In the genomic region with DNA sequence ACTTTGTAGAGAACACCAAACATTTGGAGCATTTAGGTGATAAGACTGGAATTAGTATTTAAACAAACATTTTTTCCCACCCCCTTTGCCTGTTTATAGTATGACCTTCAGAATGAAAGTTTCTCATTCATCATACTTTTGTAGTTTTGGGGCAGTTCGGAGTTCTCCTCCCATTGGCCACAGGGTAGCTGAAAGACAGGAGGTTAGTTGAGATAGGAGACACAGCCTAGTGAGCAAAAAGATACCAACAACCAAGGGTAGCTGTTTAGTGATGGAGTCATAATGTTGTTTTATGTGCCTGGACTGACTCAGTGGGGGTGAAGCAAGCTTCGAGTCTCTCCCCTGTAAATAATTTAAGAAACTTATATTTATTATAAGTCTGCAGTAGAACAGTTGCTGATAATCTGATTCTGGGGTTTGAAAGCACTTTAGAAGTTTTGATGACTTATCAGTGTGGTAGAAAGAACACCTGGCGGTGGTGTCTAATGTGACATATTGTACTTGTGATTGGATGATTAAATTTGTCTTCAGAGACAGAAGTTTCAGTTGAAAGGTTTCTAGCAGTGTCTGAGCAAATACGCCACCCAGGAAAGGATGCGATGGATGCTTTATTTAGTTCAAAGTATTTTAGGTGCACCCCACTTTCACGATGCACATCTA, we compare ENCODE assay signal across 9 mouse cellular contexts. TPM values are rescaled to one million over a fixed set of nuclear protein-coding genes. Genes with fewer than 3 reads are reported as not detected.
DNase-seq lines count a peak whose midpoint lies in the region; ATAC-seq lines count a peak whose summit lies in the region.
"Had no signal": no experiment of that assay in that cellular context is flagged by ENCODE, and none has a peak within 500 bp of the region (broad histone marks: within the 10 kb centered on the region; RNA-seq: fewer than 3 reads in every experiment).

No protein-coding gene starts in this region.

- peak overlapping the region; percentile 60 for H3K4me3 ChIP-seq in kidney, embryonic 14.5 days (ENCODE audit: low read length)
- H3K4me3 ChIP-seq in embryonic facial prominence, embryonic 10.5 days, result peak overlapping the region; percentile 80
- peak overlapping the region; percentile 86 for H3K4me3 ChIP-seq in midbrain, embryonic 16.5 days (ENCODE audit: low read depth, low read length)

- no peaks in the 10 kb centered on the region for H3K27me3 ChIP-seq in kidney, embryonic 14.5 days (ENCODE audit: control insufficient read depth, insufficient read depth, low read length)
- H3K27me3 ChIP-seq in embryonic facial prominence, embryonic 10.5 days (replicated peaks; ENCODE audit: low read depth, poor library complexity, severe bottlenecking), result peaks cover 13% of the 10 kb centered on the region; the same call in 1 of the 2 replicates
- H3K27me3 ChIP-seq in midbrain, embryonic 16.5 days (ENCODE audit: control insufficient read depth, insufficient read depth, low read depth, low read length), result no peaks in the 10 kb centered on the region
- H3K27me3 ChIP-seq: Patski had no signal

- WGBS in kidney, embryonic 14.5 days, result 75% methylated on average over 6 of the region's 6 CpGs
- 86% methylated on average over 6 of the region's 6 CpGs for WGBS in embryonic facial prominence, embryonic 10.5 days
- 80% methylated on average over 6 of the region's 6 CpGs for WGBS in midbrain, embryonic 16.5 days

- no peak for DNase-seq in kidney, adult 11 months
- no peak for DNase-seq in embryonic facial prominence, embryonic 10.5 days (ENCODE audit: low spot score)
- DNase-seq in induced T-regulatory cell, adult 2 months (ENCODE audit: low read depth), result peak; percentile 49
- no peak for DNase-seq in right cerebral cortex, adult 18-20 months
- no peak for DNase-seq in right cerebral cortex, postnatal 36 days (ENCODE audit: low spot score in 2 of 2)
- no peak for DNase-seq in thymus, adult 18-20 months

- H3K36me3 ChIP-seq in kidney, embryonic 14.5 days (ENCODE audit: control insufficient read depth, insufficient read depth, low read length), result no peaks in the 10 kb centered on the region
- H3K36me3 ChIP-seq in embryonic facial prominence, embryonic 10.5 days (replicated peaks), result no peaks in the 10 kb centered on the region
- no peaks in the 10 kb centered on the region for H3K36me3 ChIP-seq in midbrain, embryonic 16.5 days (ENCODE audit: control insufficient read depth, insufficient read depth, low read length)

- H3K9ac ChIP-seq in kidney, embryonic 14.5 days (ENCODE audit: low read depth, low read length), result no peak overlapping the region
- H3K9ac ChIP-seq in midbrain, embryonic 16.5 days (ENCODE audit: low read depth, low read length), result peak overlapping the region; percentile 87

- peaks cover 15% of the 10 kb centered on the region for H3K4me1 ChIP-seq in kidney, embryonic 14.5 days (ENCODE audit: control insufficient read depth, insufficient read depth, low read length)
- H3K4me1 ChIP-seq in embryonic facial prominence, embryonic 10.5 days, result peaks cover 31% of the 10 kb centered on the region
- peaks cover 28% of the 10 kb centered on the region for H3K4me1 ChIP-seq in midbrain, embryonic 16.5 days (ENCODE audit: control insufficient read depth, insufficient read depth, low read length)

- no peak overlapping the region for H3K27ac ChIP-seq in kidney, embryonic 14.5 days (ENCODE audit: low read depth, low read length)
- H3K27ac ChIP-seq in embryonic facial prominence, embryonic 10.5 days (replicated peaks), result no peak overlapping the region
- H3K27ac ChIP-seq in midbrain, embryonic 16.5 days (ENCODE audit: low read length), result no peak overlapping the region

- peak overlapping the region; percentile 96 for H3K4me2 ChIP-seq in kidney, embryonic 14.5 days (replicated peaks; ENCODE audit: low read depth, low read length)
- peak overlapping the region; percentile 99 for H3K4me2 ChIP-seq in midbrain, embryonic 16.5 days (ENCODE audit: low read length)

- ATAC-seq in kidney, embryonic 14.5 days (ENCODE audit: low FRiP score, low TSS enrichment), result no peak
- ATAC-seq in midbrain, embryonic 16.5 days, result no peak
- ATAC-seq: Patski had no signal

- no peaks in the 10 kb centered on the region for H3K9me3 ChIP-seq in kidney, embryonic 14.5 days (ENCODE audit: control insufficient read depth, low read length)
- no peaks in the 10 kb centered on the region for H3K9me3 ChIP-seq in embryonic facial prominence, embryonic 10.5 days
- H3K9me3 ChIP-seq in midbrain, embryonic 16.5 days (replicated peaks; ENCODE audit: control insufficient read depth, low read length, poor library complexity, severe bottlenecking), result no peaks in the 10 kb centered on the region

RNA-seq across cellular contexts. Expression of a gene that starts 2.5 kb away (rescaled TPM):
- polyA plus RNA-seq in kidney, embryonic 14.5 days (2014; fragmentation: Nextera tagmentation; extraction: Ambion mirVana), result 4.8 and 6.7 TPM in 2 replicates
- 10.0 and 10.4 TPM in 2 replicates for polyA plus RNA-seq in embryonic facial prominence, embryonic 10.5 days (2016; fragmentation: Nextera tagmentation; extraction: Ambion mirVana)
- polyA plus RNA-seq in midbrain, embryonic 16.5 days (2015; fragmentation: Nextera tagmentation; extraction: Ambion mirVana), result 19.3 and 25.7 TPM in 2 replicates
